Mouse (Mus musculus) retina, postnatal 7 days (tissue): ENCODE results near the gene Snrnp35.

Source experiments
- DNase-seq: peaks from one replicate; pipeline ENCODE4 v3.0.0-alpha.2; 2012; ENCODE audit warnings: low read depth, low spot score

The Snrnp35 gene

DNA sequence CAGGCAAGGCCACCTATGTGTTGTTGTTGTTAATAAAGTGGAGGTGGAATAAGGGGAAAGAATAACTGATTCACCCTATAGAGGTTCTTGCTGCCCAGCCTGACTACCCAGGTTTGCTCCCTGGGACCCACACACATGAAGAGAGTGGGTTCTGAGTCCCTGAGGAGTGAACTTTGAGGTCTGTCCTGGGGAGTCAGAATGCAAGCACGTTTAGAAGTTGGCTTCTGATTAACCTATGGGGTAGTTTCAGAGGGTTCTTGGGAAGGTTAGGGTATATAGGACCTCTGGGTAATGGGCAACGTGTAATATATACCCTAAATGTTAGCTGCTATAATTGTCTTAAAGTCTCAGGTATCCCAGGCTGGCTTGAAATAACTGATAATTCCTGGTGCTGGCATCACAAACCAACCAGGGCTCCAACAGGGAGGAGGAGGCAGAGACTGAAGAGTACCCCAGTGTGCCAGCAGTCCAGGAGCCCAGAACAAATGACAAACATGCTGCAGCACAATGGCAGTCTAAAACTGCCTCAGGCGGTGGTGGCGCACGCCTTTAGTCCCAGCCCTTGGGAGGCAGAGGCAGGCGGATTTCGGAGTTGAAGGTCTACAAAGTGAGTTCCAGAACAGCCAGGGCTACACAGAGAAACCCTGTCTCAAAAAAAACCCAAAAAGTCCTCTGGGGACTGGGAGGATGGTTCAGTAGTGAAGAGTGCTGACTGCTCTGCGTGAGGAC is 20.5 kb upstream of the Snrnp35 start:
- DNase-seq = no peak

DNA sequence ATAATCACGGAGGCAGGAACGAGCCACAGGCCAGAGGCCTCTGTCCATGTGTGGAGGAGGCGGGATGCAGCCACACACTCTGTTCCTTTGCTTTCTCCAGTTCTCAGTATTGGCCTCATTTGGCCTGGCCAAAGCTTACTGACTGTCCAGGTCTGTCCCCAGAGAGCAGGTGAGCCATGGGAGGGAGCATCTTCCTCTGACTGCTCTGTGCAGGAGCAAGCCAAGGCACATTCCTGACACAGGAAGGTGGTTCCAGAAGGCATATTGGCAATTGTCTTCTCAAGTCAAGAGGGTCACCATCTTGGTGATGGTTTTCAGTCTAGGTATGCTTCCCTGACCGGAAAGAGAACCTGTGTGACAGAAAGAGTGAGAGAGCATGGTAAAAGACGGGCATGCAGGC is 19.5 kb upstream of the Snrnp35 start:
- no peak for DNase-seq

DNA sequence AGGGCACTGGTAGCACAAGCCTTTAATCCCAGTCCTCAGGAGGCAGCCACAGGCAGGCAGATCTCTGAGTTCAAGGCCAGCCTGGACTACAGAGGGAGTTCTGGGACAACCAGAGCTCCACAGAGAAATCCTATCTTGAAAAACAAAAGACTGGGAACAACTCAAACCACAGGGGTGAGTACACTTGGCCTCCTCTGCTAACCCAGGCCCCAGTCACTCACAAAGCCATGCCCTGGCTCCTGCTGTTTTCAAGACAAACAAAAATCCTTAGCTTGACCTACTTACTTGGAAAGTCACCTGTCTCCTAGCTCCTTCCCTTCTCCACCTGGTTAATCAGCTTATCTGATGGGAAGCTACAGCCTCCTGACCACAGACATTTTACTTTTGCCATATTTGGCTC is 18.0 kb upstream of the Snrnp35 start:
- no peak for DNase-seq

DNA sequence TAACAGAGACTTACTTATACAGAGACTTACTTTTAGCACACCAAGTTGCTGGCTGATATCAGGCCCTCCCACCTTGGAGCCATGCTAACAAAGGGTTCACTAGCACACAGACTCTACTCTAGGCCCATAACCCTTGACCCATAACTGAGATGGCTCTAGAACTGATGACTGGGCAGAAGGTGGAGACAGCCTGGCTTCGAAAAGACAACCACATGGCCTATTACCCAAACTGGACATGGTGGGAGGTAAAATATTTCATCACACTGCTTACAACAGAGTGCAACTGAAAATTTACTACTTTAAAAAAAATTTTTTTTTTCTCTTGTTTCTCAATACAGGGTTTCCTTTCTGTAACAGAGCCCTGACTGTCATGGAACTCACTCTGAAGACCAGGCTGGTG is 15.2 kb upstream of the Snrnp35 start:
- no peak for DNase-seq

DNA sequence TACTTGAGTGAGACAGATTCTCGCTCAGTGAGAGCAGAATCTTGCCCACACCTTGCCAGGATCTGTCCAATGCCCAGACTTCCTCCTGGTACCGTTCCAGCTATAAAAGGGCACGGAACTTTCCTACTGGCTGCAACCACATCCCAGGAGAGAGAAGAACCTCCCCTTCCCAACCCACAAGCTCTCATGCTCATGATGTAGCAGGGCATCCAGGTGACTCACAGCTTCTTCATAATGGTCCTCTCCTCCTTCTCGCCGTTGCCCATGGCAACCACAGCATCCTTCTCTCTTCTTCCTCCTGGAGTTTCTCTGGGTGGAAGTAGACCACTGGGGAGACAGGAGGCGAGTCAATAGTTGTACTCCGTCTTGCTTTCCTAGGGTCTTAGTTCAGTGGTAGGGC is 14.6 kb upstream of the Snrnp35 start:
- no peak for DNase-seq

DNA sequence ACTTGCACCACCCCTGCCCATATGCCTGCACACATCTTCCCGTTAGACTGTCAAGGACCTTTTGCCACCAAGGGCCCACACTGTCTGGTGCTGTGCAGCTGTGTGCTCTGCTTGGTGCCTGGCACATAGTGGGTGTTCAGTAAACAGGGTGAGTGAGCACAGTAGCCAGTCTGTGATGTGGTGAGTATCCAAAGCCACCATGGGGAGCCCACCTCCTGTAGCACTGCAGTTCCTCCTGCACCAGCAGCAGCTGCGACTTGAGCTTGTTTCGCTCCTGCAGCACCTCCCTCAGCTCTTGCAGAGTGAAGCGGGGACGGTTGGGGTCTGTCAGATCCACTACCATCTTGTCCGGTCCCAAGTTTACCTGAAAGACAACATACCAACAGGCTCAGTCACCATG is 13.4 kb upstream of the Snrnp35 start:
- no peak for DNase-seq

DNA sequence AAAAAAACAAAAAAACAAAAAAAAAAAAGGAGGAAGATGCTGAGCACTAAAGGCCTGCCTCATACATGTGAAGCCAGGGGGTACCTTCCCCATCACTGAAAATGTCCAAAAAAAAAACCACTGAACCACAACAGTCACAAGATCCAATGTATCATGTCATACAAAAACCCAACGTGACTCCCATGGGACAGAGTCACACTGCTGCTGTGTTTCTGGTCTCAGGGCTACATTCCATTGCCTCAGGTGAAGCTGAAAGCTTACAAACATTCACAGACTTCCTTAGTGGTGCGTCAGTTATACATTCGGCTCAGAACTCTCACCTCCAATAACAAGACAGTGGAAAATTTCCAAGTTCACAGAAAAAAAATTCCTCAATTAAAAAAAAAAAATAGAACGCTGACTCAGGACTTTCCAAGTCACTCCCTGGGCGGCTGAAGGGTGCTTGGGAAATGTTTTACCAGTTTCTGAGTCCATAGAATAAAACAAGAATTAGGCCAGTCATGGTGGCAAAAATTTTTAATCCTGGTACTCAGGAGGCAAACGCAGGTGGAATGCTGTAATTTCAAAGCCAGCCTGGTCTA is 12.3 kb upstream of the Snrnp35 start:
- no peak for DNase-seq

DNA sequence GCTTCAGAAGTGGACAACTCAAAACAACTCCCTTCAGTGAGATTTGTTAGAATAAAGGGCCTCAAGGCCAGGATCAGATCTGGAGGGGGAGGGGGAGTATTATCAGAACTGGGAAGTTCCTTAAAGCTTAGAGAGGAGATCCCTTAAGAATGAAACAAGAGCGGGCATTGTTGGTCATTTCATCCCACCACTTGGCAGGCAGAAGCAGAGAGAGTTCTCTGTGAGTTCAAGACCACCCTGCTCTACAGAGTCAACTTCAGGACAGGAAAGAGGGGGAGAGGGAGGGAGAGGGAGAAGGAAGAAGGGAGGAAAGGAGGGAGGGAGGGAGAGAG is 4.1 kb upstream of the Snrnp35 start:
- DNase-seq = no peak

DNA sequence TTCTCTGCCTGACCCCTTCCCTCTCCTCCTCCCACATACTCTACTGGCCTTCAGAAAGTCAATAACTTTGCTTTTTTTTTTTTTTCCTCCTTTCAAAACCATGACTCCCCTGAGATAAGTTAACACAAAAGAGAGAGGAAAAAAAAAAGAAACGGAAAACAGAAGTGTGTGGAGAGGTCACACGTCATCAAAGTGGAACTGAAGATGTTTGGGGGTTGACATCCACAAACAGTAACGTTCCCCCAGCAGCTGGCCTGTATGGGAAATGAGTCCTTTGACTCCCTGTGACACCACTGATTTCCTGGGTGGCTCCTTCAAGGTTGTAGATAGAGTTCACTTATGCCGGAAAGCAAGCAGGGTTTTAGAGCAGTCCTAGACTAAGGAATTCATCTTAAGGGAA is 2.8 kb upstream of the Snrnp35 start:
- DNase-seq = no peak

DNA sequence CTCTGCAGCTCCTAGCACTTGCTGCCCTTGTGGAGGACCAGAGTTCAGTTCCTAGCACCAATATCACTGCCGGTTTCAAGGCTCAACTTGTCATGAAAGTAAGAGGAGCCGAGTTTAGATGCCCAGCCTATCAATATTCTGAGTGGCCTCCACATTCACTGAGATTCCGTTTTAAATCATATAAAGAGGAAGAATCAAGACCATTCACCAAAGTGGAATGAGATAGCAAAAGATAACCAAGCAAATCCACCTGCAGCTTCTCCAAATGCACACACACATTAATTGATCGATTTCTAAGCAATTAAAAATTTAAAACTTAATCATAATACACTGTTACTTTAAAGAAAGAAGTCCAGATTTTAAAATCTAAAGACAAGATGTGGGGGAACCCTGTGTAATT is 1.2 kb upstream of the Snrnp35 start:
- DNase-seq = no peak

DNA sequence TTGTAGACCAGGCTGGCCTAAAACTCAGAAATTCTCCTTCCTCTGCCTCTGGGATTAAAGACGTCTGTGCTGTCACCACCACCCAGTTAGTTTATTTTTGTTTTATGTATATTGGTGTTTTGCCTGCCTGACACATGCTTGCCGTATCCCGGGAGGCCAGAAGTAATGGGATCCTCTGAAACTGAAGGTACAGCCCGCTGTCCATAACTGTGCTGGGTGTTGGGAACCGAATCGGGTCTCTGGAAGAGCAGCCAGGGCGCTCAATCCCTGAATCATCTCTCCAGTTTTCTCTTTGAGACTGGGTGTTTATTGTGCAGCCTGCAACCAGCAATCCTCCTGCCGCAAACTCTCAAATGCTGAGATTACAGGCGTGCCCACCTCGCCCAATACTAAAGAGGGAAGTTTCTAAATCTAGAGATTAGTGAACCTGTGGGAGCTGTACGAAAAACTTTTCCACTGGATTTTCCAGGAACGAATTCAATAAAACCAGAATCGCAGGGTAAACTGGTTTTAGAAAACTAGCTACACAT is 433 bp upstream of the Snrnp35 start:
- DNase-seq = no peak

DNA sequence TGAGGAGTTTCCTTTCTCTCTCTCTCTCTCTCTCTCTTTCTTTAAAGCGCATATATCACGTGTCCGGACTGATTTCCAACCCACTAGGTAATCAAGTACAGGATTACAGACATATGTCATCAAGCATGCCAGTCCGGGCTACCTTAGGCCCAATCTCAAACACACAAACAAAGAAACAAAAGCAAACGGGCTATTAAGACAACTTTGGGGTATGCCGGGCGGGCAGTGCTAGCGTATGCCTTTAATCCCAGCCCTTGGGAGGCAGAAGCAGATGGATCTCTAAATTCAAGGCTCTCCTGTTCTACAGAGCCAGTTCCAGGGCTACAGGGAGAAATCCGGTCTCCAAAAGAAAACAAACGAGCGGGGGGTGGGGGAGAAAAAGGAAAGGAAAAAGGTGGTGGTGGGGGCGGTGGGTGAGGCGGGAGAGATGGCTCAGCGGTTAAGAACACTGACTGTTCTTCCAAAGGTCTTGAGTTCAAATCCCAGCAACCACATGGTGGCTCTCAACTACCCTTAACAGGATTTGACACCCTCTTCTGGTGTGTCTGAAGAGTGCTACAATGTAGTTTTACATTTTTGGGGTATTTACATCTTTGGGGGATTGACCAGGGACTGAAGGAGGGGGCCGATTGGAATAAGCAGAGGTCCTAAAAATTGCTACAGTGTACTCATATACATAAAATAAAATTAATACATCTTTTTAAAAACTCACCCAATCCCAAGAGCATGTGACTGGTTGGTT is 892 bp downstream of the Snrnp35 start:
- DNase-seq = no peak

DNA sequence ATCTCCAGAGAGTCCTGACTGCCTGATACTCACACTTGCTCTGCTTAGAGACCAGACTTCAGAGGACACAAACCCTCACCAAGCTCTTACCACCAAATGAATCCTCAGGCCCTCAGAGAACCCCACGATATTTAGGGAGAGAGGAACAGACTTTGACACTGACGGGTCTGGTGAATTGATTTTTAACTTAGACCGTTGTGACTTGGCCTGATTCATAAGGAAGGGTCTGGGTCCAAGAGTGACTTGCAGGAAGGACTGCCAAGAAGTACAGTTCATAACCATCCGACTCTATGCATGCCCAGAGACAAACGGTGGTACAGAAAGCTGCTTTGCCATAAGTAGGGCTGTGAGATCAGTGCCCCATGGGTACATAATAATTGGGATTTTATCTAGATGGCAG is 2.7 kb downstream of the Snrnp35 start:
- no peak for DNase-seq

DNA sequence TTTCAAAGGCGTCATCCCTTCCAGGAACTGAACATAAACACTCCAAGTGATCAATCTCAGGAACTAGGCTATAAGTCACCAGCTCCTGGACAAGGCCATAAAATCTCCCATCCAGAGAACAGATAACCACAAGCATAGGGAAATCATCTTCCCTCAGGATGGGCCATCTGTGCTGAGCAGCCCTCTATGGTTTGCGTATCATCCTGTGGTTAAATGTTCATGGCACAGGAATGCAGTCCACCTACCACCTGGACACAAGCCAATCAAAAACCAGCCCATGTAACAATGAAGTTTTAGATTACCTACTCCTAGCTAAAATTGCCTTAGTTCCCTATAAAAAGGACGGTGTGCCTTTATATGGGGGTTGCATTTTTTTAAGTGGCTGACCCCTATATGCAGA is 6.0 kb downstream of the Snrnp35 start:
- no peak for DNase-seq

DNA sequence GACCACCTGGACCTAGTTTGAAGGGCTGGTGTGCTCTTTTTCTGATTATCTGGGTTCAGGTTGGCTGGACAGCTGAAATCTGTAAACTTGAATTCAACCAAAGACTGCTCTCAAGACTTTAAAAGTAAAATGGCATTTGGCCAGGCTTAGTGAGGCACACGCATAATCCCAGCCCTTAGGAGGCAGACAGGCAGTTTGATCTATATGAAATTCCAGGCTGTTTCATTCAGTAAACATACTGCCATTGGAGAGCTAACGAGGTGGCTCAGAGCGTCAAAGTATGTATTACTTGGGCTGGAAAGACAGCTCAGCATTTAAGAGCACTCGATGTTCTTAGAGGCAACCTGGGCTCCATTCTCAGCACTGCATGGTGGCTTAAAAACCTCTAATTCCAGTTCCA is 8.8 kb downstream of the Snrnp35 start:
- DNase-seq = no peak

DNA sequence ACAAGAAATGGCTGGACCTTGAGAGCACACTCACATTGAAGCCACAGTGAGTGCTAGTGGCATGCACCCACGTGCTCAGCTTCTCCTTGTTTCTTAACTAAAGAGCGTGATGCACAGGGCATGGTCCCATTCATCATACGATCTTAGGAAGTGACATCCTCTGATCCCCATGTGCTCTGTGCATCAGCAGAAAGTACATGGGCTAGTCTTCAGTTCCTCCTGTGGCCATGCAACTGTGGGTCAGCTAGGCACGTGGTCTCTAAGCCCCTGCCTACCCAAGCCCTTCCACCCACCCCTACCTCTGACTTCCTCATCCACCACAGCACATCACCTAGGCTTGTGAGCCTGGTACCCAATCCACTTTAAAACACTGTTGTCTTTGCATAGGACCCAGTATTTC is 9.7 kb downstream of the Snrnp35 start:
- no peak for DNase-seq

DNA sequence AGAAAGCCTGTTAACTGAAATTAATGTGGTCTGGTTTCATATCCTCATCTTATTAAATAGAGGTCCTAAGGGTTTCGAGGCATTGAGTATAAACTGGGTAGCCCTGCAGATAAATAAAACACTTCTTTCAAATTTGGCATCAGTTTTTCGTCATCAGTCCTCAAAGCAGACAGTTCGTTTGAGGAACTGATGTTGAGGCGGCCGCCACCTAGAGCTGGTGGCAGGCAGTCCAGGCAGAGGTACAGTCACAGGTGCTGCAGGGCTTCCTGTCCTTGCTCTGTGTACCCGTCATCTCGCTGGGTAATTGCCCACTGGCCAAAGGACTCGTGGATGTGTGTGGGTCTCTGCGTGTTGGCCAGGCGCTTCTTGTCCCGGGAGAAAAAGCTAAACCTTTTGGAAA is 10.5 kb downstream of the Snrnp35 start:
- DNase-seq = no peak

DNA sequence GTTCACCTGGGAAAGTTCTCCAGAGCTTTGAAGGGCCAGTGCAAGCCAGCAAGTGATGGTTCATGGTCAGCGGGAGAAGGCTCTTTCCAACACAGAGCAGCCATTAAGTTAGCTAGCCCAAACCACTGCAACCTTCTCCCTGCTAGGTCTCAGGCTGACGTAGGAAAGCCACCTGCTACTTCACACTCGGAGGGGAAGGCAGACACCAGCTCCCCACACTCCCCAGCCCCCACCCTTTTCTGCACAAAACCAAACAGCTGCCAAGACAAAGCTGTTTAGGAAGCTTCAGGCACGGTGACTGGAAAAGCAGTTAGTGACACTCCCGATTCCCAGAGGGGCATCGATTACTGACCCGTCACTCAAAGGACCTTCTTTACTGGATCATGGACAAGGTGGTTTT is 12.6 kb downstream of the Snrnp35 start:
- no peak for DNase-seq

DNA sequence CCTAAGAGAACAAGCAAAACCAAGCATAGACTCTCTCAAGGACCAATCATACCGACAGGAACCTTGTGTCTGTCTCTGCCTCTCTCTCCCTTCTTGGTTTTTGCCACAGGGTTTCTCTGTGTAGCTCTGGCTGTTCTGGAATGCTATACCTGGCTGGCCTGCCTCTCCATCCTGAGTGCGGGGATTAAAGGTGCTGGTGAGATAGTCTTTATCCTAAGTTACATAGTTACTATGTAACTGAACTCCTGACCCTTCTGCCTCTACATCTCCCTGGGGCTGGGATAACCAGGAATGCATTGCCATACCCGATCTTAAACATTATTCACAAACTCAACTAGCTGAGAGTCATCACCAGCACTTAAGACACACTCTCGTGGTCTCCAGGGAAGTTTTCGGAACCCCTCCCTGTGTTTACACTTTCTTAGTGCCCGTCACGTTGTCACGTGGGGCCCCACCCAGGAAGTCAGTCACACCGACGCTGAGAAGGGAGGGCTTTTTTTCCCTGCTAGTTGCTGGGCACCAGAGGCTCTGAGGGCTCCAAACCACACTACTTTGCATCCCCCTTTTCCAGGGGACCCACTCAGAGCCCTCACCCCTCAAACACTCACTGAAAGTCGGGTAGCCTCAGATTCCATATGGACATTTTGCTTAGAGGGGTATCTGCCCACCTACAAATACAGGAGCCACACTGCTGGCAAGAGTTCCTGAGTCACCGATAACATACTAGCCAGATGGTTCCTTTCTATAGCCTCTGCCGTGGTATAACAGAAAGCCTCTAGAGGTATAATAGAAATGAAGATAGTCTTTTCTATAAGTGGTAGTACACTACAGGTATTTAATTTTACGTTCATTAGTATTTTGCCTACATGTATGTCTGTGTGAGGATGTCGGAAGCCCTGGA is 13.9 kb downstream of the Snrnp35 start:
- no peak for DNase-seq

DNA sequence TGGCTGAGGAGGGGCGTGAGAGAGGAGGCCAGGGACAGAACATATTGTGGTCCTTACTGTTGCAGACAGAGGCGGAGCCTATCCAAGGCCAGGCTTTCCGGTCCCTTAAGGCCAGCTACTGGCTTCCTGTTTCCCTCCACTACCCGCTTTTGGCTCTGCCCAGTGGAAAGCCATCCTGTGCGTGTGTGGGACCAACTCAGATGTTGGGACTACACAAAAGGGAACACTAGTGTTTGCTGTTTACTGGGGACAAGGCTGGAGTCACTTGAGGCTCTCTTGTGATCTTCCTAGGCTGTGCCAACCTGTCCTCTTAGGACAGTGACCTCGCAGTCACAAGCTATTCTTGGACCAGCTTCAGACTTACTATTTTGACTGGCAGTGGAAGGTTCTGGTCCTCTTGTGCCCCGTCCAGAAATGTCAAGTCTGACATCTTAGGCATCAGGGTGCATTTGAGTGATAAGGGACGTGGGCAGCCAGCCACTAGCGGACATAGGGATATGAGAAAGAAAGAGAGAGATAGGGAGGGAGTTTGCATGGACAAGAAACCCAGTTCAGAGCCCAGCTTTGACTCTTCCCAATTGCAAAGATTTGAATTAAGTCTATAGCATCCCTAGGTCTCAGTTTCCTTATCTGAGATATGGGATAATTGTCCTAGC is 15.4 kb downstream of the Snrnp35 start:
- no peak for DNase-seq

DNA sequence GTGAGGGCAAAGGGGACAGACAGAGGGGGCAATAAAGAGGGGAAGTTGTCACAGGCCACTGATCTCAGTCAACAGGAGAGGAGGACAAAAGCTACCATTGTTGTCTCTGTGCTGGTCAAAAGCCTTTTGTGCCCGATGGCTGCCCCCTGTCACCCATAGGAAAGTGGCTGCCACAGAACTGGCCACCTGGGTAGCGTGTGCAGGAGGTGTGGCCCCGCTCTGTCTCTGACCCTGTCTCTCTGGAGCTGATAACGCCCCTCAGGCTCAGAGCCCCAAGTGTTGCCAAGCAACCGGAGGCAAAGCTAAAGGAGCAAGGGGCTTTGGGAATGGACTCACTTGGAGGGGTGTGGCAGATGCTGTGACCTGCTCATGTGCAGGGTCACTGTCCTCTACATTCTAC is 16.1 kb downstream of the Snrnp35 start:
- no peak for DNase-seq
